Mouse (Mus musculus) activated CD4-positive, CD25-positive, alpha-beta regulatory T cell, adult 4 months (primary cell): Measurements from ENCODE around the gene Edem1. TPM values are rescaled to one million over a fixed set of nuclear protein-coding genes. Genes with fewer than 3 reads are reported as not detected.
A peak's percentile ranks its signal among the peaks of the same experiment; 100 is the strongest.

ENCODE experiments used
- ATAC-seq: one replicate; pipeline ENCODE4 v1.8.0; 2017
- polyA plus RNA-seq, 2 experiments: library from polyadenylated mRNA; unstranded; fragments of 100-300 nt; shearing (Covaris generic); gene quantifications; one replicate each; pipeline ENCODE4 v1.2.1; 2017

Gene Edem1
- polyA plus RNA-seq, result 10 to 100 TPM; 57.3 to 57.9 TPM

GRCm38 (mm10) chr6:108828234-108828868 is at the start of gene Edem1:
TSS of gene Edem1 (plus strand) at chr6:108828641.
- ATAC-seq, result peak; percentile 87

- no peak for ATAC-seq
These were observed 46.6 kb upstream of the Edem1 start for GRCm38 (mm10) chr6:108781865-108782264.

- ATAC-seq, result peak; percentile 82
These were observed 45.8 kb upstream of the Edem1 start, which contains the start of gene Arl8b for GRCm38 (mm10) chr6:108782526-108783183. TSS of gene Arl8b (plus strand) at chr6:108783099.

- peak; percentile 21 for ATAC-seq
These were observed 45.1 kb upstream of the Edem1 start for GRCm38 (mm10) chr6:108783184-108783881.

- ATAC-seq, result no peak
These were observed 44.4 kb upstream of the Edem1 start for GRCm38 (mm10) chr6:108784056-108784455.

- peak; percentile 42 for ATAC-seq
These were observed 43.6 kb upstream of the Edem1 start for GRCm38 (mm10) chr6:108784796-108785195.

- ATAC-seq, result no peak
These were observed 42.9 kb upstream of the Edem1 start for GRCm38 (mm10) chr6:108785551-108785950.

GRCm38 (mm10) chr6:108791498-108791897 is 36.9 kb upstream of the Edem1 start:
- no peak for ATAC-seq

- no peak for ATAC-seq
These were observed 32.5 kb upstream of the Edem1 start for GRCm38 (mm10) chr6:108795912-108796311.

- no peak for ATAC-seq
These were observed 31.7 kb upstream of the Edem1 start for GRCm38 (mm10) chr6:108796706-108797105.

- no peak for ATAC-seq
These were observed 23.2 kb upstream of the Edem1 start for GRCm38 (mm10) chr6:108805194-108805593.

GRCm38 (mm10) chr6:108805871-108806270 is 22.6 kb upstream of the Edem1 start:
- no peak for ATAC-seq

- no peak for ATAC-seq
These were observed 21.0 kb upstream of the Edem1 start for GRCm38 (mm10) chr6:108807446-108807845.

- ATAC-seq, result no peak
These were observed 19.7 kb upstream of the Edem1 start for GRCm38 (mm10) chr6:108808786-108809185.

GRCm38 (mm10) chr6:108810237-108810636 is 18.2 kb upstream of the Edem1 start:
- no peak for ATAC-seq

GRCm38 (mm10) chr6:108812134-108812533 is 16.3 kb upstream of the Edem1 start:
- no peak for ATAC-seq

- ATAC-seq, result no peak
These were observed 10.9 kb upstream of the Edem1 start for GRCm38 (mm10) chr6:108817510-108817909.

GRCm38 (mm10) chr6:108824816-108825545 is 3.5 kb upstream of the Edem1 start:
- no peak for ATAC-seq

GRCm38 (mm10) chr6:108826070-108826469 is 2.4 kb upstream of the Edem1 start:
- ATAC-seq, result no peak

- ATAC-seq, result no peak
These were observed 1.0 kb upstream of the Edem1 start for GRCm38 (mm10) chr6:108827336-108827920.

- ATAC-seq, result peak; percentile 30
These were observed 431 bp downstream of the Edem1 start for GRCm38 (mm10) chr6:108828872-108829271.
